Mouse (Mus musculus) ES-CJ7 (cell line): ENCODE measurements at regions not wholly inside any gene's neighbourhood (a gene's known extent, or its start where the extent isn't known, plus 50 kb on each side); places are given as distances from the start of the nearest gene placed in this dataset.
"Not testable (repeated sequence)": the region's sequence is repeated elsewhere in the genome, so short reads cannot be mapped to it uniquely, and the experiment has no call there.

Source experiments
- DNase-seq: peaks from one replicate; pipeline ENCODE4 v3.0.0; 2011; ENCODE audit warnings: low read depth, low spot score

DNA sequence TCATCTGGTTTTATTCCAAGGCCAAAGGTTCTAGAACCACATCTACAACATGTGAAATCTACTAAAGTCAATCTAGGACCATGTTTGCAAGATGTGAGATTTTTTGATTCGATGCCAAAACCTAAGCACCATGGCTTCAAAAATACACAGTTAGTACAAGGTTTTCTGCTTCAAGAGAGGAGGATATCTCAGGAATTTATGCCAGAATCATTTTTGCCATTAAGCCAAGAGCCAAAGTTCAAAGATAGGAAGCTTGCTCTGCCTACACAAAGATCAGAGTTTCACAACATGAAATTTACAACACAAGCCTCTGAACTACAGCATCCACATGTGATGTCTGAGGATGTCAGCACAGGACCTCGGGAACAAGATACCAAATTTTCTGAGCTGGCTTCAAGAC is 103.2 kb upstream of the Kmt2e start:
- DNase-seq: no peak

- peak; percentile 57 for DNase-seq
These were observed 87.0 kb upstream of the Kmt2e start for GRCm38 (mm10) chr5:23347208-23347607.

DNA sequence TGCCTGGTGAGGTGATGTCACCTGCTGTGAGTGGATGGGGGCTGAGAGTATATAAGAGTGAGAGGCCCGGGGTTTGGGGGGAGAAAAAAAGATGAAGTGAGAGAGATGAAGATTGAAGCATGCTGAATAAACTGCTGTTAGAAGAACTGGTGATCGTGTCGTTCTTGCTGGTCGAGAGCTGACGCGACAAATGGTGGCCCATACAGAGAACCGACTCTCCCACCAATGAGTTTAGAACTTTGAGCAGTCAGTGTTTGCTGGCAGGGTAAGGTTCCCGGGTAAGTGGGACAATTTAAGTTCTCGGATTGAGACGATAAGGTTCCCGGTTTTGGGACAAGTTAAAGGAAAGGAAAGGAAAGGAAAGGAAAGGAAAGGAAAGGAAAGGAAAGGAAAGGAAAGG is 83.6 kb upstream of the Kmt2e start:
- not testable (repeated sequence) for DNase-seq

DNA sequence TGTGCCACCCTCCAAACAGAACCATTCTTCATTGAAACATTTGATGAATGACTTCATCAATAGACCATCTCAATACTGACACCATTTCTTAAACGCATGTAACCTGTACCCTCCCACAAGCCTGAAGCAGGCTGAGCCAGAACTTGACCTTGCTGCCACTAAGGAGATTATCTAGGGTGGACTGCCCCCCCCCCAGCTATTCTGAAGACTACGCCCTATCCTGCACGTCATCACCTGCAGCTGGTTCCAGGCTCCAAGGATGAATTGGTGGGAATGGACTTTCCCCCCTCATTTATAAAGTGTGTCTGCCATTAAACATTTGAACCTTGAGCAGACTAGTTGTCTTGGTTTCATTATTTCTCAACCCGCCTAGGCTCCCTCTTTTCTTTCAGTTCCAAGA is 71.8 kb upstream of the Kmt2e start:
- DNase-seq: not testable (repeated sequence)
